Mouse (Mus musculus): ENCODE results near the gene Btbd18. TPM values are rescaled to one million over a fixed set of nuclear protein-coding genes. Genes with fewer than 3 reads are reported as not detected.

The Btbd18 gene
- polyA plus RNA-seq, 1 experiment from 2014 or later, result 0.20 TPM

- H3K27me3 ChIP-seq (ENCODE audit: control insufficient read depth, insufficient read depth, low read length), result no peaks in the 10 kb centered on the region
- H3K36me3 ChIP-seq (ENCODE audit: control insufficient read depth, insufficient read depth, low read length), result no peaks in the 10 kb centered on the region
- no peaks in the 10 kb centered on the region for H3K9me3 ChIP-seq (replicated peaks; ENCODE audit: control insufficient read depth, low read length)
- H3K4me3 ChIP-seq (ENCODE audit: low read depth, low read length), result no peak overlapping the region
- H3K4me1 ChIP-seq (ENCODE audit: control insufficient read depth, insufficient read depth, low read length), result peaks cover 79% of the 10 kb centered on the region
- WGBS (ENCODE audit: insufficient replicate concordance), result 24% methylated on average over 7 of the region's 7 CpGs
- H3K4me2 ChIP-seq, result peak overlapping the region; percentile 56
- H3K9ac ChIP-seq (ENCODE audit: low read depth, low read length), result peak overlapping the region; percentile 48; the same call in 1 of the 2 replicates
- H3K27ac ChIP-seq (ENCODE audit: low read depth, low read length), result peak overlapping the region; percentile 98
- ATAC-seq (replicated peaks; ENCODE audit: insufficient number of reproducible peaks, low FRiP score, low TSS enrichment), result no peak
Measured at GRCm38 (mm10) chr2:84637452-84638165, 21.3 kb upstream of the Btbd18 start.

DNA sequence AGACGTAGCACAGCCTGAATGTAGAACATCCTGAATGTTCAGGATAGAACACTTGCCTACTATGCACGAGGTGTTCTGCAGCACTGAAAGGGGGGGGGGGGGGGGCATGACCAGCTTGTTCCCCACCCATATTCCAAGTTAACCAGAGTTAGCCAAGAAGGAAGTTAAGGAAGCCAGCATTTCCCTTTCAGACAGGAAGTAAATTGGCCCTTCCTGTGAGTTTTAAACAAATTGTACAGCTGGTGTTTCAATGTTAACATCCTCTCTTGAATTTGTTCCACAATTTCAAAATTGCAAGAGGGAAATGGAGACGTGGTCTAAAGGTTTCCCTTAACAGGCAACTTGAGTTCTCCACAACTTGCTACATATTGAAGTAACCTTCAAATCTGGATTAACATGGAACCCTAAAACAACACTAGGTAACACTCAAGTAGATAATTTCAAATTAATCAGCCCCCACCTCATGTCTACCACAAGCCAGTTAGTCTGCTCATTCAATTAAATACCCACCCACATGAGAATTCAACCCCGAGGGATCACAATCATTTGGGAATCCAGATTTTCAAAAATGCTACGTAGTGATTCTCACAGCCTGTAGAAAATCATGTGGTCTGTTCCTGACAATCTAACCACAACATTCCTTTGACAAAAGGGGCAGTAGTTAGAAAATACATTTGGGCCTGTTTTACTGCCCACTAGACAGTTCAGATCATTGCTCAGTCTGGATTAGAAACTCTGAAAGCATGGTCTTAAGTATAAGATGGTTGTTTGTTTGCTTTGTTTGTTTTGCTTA is 20.3 kb upstream of the Btbd18 start:
- Histone ChIP-seq H3K27me3 (ENCODE audit: control insufficient read depth, insufficient read depth, low read length) (no peaks in the 10 kb centered on the region), H3K4me2 (peak overlapping the region; percentile 56), H3K9ac (ENCODE audit: low read depth, low read length) (peak overlapping the region; percentile 31; the same call in 1 of the 2 replicates), H3K4me3 (ENCODE audit: low read depth, low read length) (no peak overlapping the region), H3K9me3 (replicated peaks; ENCODE audit: control insufficient read depth, low read length) (no peaks in the 10 kb centered on the region), H3K4me1 (ENCODE audit: control insufficient read depth, insufficient read depth, low read length) (peaks cover 80% of the 10 kb centered on the region), H3K27ac (ENCODE audit: low read depth, low read length) (peak overlapping the region; percentile 98), H3K36me3 (ENCODE audit: control insufficient read depth, insufficient read depth, low read length) (no peaks in the 10 kb centered on the region)
- WGBS (ENCODE audit: insufficient replicate concordance), result 44% methylated on average over 5 of the region's 5 CpGs
- no peak for ATAC-seq (replicated peaks; ENCODE audit: insufficient number of reproducible peaks, low FRiP score, low TSS enrichment)

DNA sequence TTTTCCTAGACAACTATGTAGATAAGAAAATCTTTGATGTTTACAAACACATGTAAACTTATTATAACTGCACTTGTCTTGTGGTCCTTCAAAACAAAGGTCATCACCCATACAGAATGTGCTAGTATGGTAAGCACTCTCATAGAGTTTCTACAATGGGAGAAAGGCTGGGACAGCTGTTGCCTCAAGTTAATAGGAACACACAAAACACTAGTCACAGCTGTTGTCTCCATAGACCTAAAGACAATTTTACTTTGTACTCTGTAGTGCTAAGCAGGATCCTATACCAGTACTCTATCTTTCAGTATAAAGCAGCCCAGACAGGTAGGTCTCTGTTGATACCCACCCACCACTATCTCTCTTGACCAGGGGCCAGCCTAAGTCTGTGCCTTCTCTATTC is 18.0 kb upstream of the Btbd18 start:
- ATAC-seq (replicated peaks; ENCODE audit: insufficient number of reproducible peaks, low FRiP score, low TSS enrichment), result no peak
- H3K9ac ChIP-seq (ENCODE audit: low read depth, low read length), result no peak overlapping the region
- no peak overlapping the region for H3K4me2 ChIP-seq
- H3K36me3 ChIP-seq (ENCODE audit: control insufficient read depth, insufficient read depth, low read length), result no peaks in the 10 kb centered on the region
- H3K27me3 ChIP-seq (ENCODE audit: control insufficient read depth, insufficient read depth, low read length), result no peaks in the 10 kb centered on the region
- H3K9me3 ChIP-seq (replicated peaks; ENCODE audit: control insufficient read depth, low read length), result no peaks in the 10 kb centered on the region
- no peak overlapping the region for H3K27ac ChIP-seq (ENCODE audit: low read depth, low read length)
- H3K4me3 ChIP-seq (ENCODE audit: low read depth, low read length), result no peak overlapping the region
- H3K4me1 ChIP-seq (ENCODE audit: control insufficient read depth, insufficient read depth, low read length), result peaks cover 66% of the 10 kb centered on the region

DNA sequence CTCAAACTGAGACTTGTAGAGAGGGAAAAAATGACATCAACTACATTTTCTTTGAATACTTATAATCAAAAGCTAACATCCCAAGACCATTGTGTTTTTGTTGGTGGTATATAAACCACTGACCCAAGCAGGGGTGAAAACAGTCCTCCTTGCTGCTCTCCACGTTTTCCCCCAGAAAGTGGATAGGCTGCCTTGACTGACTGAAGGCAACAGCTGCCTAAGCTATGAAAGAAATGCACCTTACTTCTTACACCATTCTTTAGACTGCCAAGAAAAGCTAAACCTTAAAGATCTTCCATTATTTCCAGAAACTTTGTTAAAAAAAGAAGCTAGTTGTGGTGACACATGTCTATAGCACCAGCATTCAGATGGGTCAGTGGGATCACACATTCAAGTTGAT is 12.7 kb upstream of the Btbd18 start:
- Histone ChIP-seq H3K4me2 (peak overlapping the region; percentile 27), H3K27me3 (ENCODE audit: control insufficient read depth, insufficient read depth, low read length) (no peaks in the 10 kb centered on the region), H3K4me3 (ENCODE audit: low read depth, low read length) (no peak overlapping the region), H3K9me3 (replicated peaks; ENCODE audit: control insufficient read depth, low read length) (no peaks in the 10 kb centered on the region), H3K9ac (ENCODE audit: low read depth, low read length) (no peak overlapping the region), H3K36me3 (ENCODE audit: control insufficient read depth, insufficient read depth, low read length) (no peaks in the 10 kb centered on the region), H3K27ac (ENCODE audit: low read depth, low read length) (0 out of 2 replicates have a peak overlapping the region, but pooled peaks have one; percentile 22), H3K4me1 (ENCODE audit: control insufficient read depth, insufficient read depth, low read length) (peaks cover 35% of the 10 kb centered on the region)
- WGBS (ENCODE audit: insufficient replicate concordance), result 71% methylated on average over 1 of the region's 1 CpGs
- no peak for ATAC-seq (replicated peaks; ENCODE audit: insufficient number of reproducible peaks, low FRiP score, low TSS enrichment)

DNA sequence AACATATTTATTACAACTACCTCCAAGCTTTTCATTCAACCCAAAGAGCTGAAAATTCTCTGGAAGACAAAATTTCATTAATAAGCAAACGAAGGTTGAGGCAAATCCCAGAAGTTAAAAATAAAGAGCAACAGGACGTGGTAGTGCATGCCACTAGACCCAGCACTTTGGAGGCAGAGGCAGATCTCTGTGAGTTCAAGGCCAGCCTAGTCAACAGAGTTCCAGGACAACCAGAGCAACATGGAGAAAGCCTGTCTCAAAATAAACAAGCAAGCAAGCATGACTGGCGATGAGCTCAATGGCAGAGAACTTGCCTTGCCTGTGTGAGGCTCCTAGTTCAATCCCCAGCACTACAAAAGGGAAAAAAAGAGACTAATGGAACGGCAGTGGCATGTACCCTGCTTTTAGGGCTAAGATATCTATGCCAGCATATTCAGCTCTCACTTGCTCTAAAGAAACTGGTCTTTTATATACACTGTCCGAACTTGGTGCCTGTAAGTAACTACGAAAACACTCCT is 11.8 kb upstream of the Btbd18 start:
- Histone ChIP-seq H3K4me2 (peak overlapping the region; percentile 63), H3K9me3 (replicated peaks; ENCODE audit: control insufficient read depth, low read length) (no peaks in the 10 kb centered on the region), H3K4me1 (ENCODE audit: control insufficient read depth, insufficient read depth, low read length) (peaks cover 30% of the 10 kb centered on the region), H3K4me3 (ENCODE audit: low read depth, low read length) (0 out of 2 replicates have a peak overlapping the region, but pooled peaks have one; percentile 5), H3K9ac (ENCODE audit: low read depth, low read length) (no peak overlapping the region), H3K36me3 (ENCODE audit: control insufficient read depth, insufficient read depth, low read length) (no peaks in the 10 kb centered on the region), H3K27ac (ENCODE audit: low read depth, low read length) (no peak overlapping the region), H3K27me3 (ENCODE audit: control insufficient read depth, insufficient read depth, low read length) (no peaks in the 10 kb centered on the region)
- ATAC-seq (replicated peaks; ENCODE audit: insufficient number of reproducible peaks, low FRiP score, low TSS enrichment), result no peak
- 84% methylated on average over 6 of the region's 6 CpGs for WGBS (ENCODE audit: insufficient replicate concordance)

- ATAC-seq (replicated peaks; ENCODE audit: insufficient number of reproducible peaks, low FRiP score, low TSS enrichment), result no peak
- Histone ChIP-seq H3K27ac (ENCODE audit: low read depth, low read length) (0 out of 2 replicates have a peak overlapping the region, but pooled peaks have one; percentile 22), H3K9ac (ENCODE audit: low read depth, low read length) (peak overlapping the region; percentile 61), H3K4me3 (ENCODE audit: low read depth, low read length) (peak overlapping the region; percentile 76), H3K4me1 (ENCODE audit: control insufficient read depth, insufficient read depth, low read length) (peaks cover 21% of the 10 kb centered on the region), H3K9me3 (replicated peaks; ENCODE audit: control insufficient read depth, low read length) (no peaks in the 10 kb centered on the region), H3K27me3 (ENCODE audit: control insufficient read depth, insufficient read depth, low read length) (no peaks in the 10 kb centered on the region), H3K4me2 (peak overlapping the region; percentile 63), H3K36me3 (ENCODE audit: control insufficient read depth, insufficient read depth, low read length) (no peaks in the 10 kb centered on the region)
- WGBS (ENCODE audit: insufficient replicate concordance), result 27% methylated on average over 6 of the region's 6 CpGs
Measured at GRCm38 (mm10) chr2:84648369-84648768, 10.5 kb upstream of the Btbd18 start.

DNA sequence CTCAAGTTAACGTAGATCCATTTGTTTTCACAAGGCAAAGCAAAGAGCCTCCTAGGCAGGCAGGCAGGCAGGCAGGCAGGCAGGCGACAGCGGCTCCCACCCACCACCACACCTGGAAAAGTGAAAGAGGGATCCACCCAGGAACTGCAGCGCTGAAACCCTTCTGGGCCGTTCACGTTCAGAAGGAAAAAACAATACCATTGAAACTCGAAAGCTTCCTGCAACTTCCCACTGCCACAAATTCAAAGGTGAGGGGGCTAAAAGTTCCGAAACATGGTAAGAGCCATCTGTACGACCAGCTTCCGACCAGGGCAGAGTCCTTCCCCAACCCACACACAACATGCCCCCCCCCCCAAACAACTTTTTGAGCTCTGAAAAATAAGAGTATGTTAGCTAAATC is 9.2 kb upstream of the Btbd18 start:
- H3K9ac ChIP-seq (ENCODE audit: low read depth, low read length), result peak overlapping the region; percentile 94
- H3K4me2 ChIP-seq, result peak overlapping the region; percentile 63
- ATAC-seq (replicated peaks; ENCODE audit: insufficient number of reproducible peaks, low FRiP score, low TSS enrichment), result no peak
- WGBS (ENCODE audit: insufficient replicate concordance), result under 1% methylated on average over 10 of the region's 10 CpGs
- H3K9me3 ChIP-seq (replicated peaks; ENCODE audit: control insufficient read depth, low read length), result no peaks in the 10 kb centered on the region
- peak overlapping the region; percentile 98 for H3K27ac ChIP-seq (ENCODE audit: low read depth, low read length)
- peak overlapping the region; percentile 76 for H3K4me3 ChIP-seq (ENCODE audit: low read depth, low read length)
- no peaks in the 10 kb centered on the region for H3K36me3 ChIP-seq (ENCODE audit: control insufficient read depth, insufficient read depth, low read length)
- H3K4me1 ChIP-seq (ENCODE audit: control insufficient read depth, insufficient read depth, low read length), result peaks cover 15% of the 10 kb centered on the region
- no peaks in the 10 kb centered on the region for H3K27me3 ChIP-seq (ENCODE audit: control insufficient read depth, insufficient read depth, low read length)

DNA sequence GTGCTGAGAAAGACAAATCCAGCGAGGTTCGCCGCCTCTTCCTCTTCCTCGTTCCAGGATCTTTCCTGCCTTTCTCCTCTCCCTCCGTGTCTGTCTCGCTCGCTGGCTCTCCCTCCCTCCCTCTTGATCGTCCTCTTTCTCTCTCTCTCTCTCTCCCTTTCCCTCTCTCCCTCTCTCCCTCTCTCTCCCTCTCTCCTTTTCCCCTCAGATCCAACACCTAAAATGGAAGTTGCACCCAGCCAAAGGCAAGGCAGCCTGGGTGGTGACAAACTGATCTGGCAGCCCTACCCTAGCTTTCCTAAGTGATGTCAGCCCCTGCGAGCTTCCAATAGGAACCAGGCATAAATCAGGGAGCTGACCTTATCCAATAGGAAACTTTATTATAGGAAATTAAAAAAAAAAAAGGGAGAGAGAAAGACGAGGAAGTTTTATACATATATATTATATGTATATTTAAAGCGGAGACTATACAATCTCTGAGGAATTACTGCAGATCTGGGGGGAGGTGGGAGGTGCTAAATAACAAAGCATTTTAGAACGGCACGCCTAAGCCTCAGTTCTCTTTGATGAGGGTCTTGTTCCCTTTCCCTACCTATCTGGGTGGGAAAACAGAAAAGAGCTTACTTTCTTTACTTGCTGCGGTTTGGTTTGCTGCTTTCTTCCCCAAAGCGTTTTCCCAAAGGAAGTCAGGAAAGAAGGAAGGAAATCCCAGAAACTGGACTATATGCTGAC is 8.2 kb upstream of the Btbd18 start, which contains the start of gene Ctnnd1:
Gene Ctnnd1, minus strand, starts transcription at position 302 of the 732 bp plus-strand sequence.
- Histone ChIP-seq H3K4me2 (peak within 1 kb of the TSS; percentile 63), H3K27me3 (ENCODE audit: control insufficient read depth, insufficient read depth, low read length) (no peaks in the 10 kb centered on the region), H3K4me1 (ENCODE audit: control insufficient read depth, insufficient read depth, low read length) (peaks cover 15% of the 10 kb centered on the region), H3K4me3 (ENCODE audit: low read depth, low read length) (peak within 1 kb of the TSS; percentile 76), H3K27ac (ENCODE audit: low read depth, low read length) (peak within 1 kb of the TSS; percentile 98), H3K9me3 (replicated peaks; ENCODE audit: control insufficient read depth, low read length) (no peaks in the 10 kb centered on the region), H3K9ac (ENCODE audit: low read depth, low read length) (peak within 1 kb of the TSS; percentile 94), H3K36me3 (ENCODE audit: control insufficient read depth, insufficient read depth, low read length) (no peaks in the 10 kb centered on the region)
- ATAC-seq (replicated peaks; ENCODE audit: insufficient number of reproducible peaks, low FRiP score, low TSS enrichment), result peak; percentile 94
- under 1% methylated on average over 15 of the region's 15 CpGs for WGBS (ENCODE audit: insufficient replicate concordance)
